Mouse (Mus musculus) myocyte (in vitro differentiated cells): Measurements from ENCODE around the gene Klrc2.
"Not testable (repeated sequence)": the region's sequence is repeated elsewhere in the genome, so short reads cannot be mapped to it uniquely, and the experiment has no call there.

ENCODE experiments used
- E2F4 ChIP-seq: IDR thresholded peaks from one replicate; pipeline ENCODE4 v1.6.1; 2011; ENCODE audit warnings: mild to moderate bottlenecking, control low read depth, moderate library complexity; ENCODE audit not compliant: insufficient read depth
- POLR2A ChIP-seq: IDR thresholded peaks from one replicate; pipeline ENCODE4 v1.6.1; 2011; ENCODE audit warnings: low read depth, mild to moderate bottlenecking, control low read depth, moderate library complexity; ENCODE audit not compliant: insufficient read length
- TCF12 ChIP-seq: IDR thresholded peaks from one replicate; pipeline ENCODE4 v1.6.1; 2011; ENCODE audit warnings: mild to moderate bottlenecking, control low read depth; ENCODE audit not compliant: poor library complexity, insufficient read depth, severe bottlenecking
- TCF3 ChIP-seq: IDR thresholded peaks from one replicate; pipeline ENCODE4 v1.6.1; 2011; ENCODE audit warnings: low read depth, control low read depth; ENCODE audit not compliant: insufficient read length

DNA sequence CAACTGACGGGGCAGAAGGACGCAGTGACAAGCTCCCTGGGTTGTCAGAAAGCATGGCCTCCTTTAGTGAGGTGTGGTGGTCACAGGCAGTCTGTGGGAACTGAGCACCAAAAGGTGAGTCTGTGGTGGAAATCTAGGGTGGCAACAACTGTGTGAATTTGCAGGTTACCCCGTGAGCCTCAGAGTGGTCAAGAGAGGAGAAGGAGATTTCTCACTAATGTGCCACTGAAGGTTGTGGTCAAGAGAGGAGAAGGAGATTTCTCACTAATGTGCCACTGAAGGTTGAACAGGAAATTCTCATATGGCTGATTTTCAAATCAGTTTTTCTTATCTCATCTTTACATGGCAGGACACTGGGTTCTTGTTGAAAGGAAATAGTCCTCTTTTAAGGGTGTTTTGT lies 812 bp upstream of the Klrc2 start:
- not testable (repeated sequence) for TF ChIP-seq TCF12, POLR2A, E2F4, TCF3
